Mouse (Mus musculus): ENCODE data around the gene Morn2. TPM values are rescaled to one million over a fixed set of nuclear protein-coding genes. Genes with fewer than 3 reads are reported as not detected.

The Morn2 gene
- polyA plus RNA-seq, 1 experiment from 2014 or later, result 7.6 TPM

GRCm38 (mm10) chr17:80346591-80347125 is 56.7 kb downstream of the Morn2 start:
- WGBS (ENCODE audit: missing documents), result 83% methylated on average over 11 of the region's 11 CpGs
- Histone ChIP-seq H3K36me3 (ENCODE audit: inconsistent target) (no peaks in the 10 kb centered on the region), H3K79me2 (ENCODE audit: inconsistent target) (no peaks in the 10 kb centered on the region), H3K27ac (no peak overlapping the region), H3K4me3 (ENCODE audit: inconsistent target) (no peak overlapping the region)

Other genes starting within 250 kb of the Morn2 start
- 28.1 to 43.3 TPM (median 34.9 TPM) in 3 replicates for gene Hnrnpll, start 227.9 kb upstream of the Morn2 start, polyA plus RNA-seq (2018)
- gene Galm, start 162.7 kb upstream of the Morn2 start, polyA plus RNA-seq (2018), result 19.7 to 26.5 TPM (median 19.9 TPM) in 3 replicates
- gene Srsf7, start 82.9 kb upstream of the Morn2 start, polyA plus RNA-seq (2018), result 52.8 to 163 TPM (median 66.6 TPM) in 3 replicates
- not detected in 3 replicates for gene Ttc39d, start 82.7 kb upstream of the Morn2 start, polyA plus RNA-seq (2018)
- gene Gemin6, start 65.8 kb upstream of the Morn2 start, polyA plus RNA-seq (2018), result 4.2 to 14.9 TPM (median 4.6 TPM) in 3 replicates
- gene Dhx57, start 273 bp downstream of the Morn2 start, polyA plus RNA-seq (2018), result 7.6 to 13.4 TPM (median 13.2 TPM) in 3 replicates
- gene Arhgef33, start 17.2 kb downstream of the Morn2 start, polyA plus RNA-seq (2018), result 0.32 TPM in 1 of 3 replicates, not detected in the others
- gene Gm10190, start 83.3 kb downstream of the Morn2 start, polyA plus RNA-seq (2018), result not detected in 3 replicates
- 7.0 to 10.1 TPM (median 7.4 TPM) in 3 replicates for gene Sos1, start 190.2 kb downstream of the Morn2 start, polyA plus RNA-seq (2018)

Data from macrophage (primary cell).